Mouse (Mus musculus) testis, adult 2 months (tissue): ENCODE results near the gene Prr22.

Experiments
- CTCF ChIP-seq: fragments of 200-500 bp; IDR thresholded peaks from 2 replicates; pipeline ENCODE4 v1.5.1; 2012; ENCODE audit warnings: low read depth, mild to moderate bottlenecking, inconsistent platforms, low read length, moderate library complexity; ENCODE audit not compliant: control insufficient read depth, insufficient read depth, insufficient replicate concordance
- POLR2A ChIP-seq: fragments of 200-500 bp; IDR thresholded peaks from 2 replicates; pipeline ENCODE4 v1.6.1; 2012; ENCODE audit warnings: low read depth, mild to moderate bottlenecking, inconsistent platforms, low read length, moderate library complexity; ENCODE audit not compliant: control insufficient read depth

GRCm38 (mm10) chr17:56722441-56722840, 47.6 kb upstream of the Prr22 start:
- TF ChIP-seq CTCF (no peak), POLR2A (no peak)
